Mouse (Mus musculus): ENCODE measurements around the gene Dbr1. TPM values are rescaled to one million over a fixed set of nuclear protein-coding genes. Genes with fewer than 3 reads are reported as not detected.
A peak's percentile ranks its signal among the peaks of the same experiment; 100 is the strongest.

Dbr1 gene
- total and polyA plus RNA-seq, 2 experiments from 2014 or later = 11.3 to 11.6 TPM

DNA sequence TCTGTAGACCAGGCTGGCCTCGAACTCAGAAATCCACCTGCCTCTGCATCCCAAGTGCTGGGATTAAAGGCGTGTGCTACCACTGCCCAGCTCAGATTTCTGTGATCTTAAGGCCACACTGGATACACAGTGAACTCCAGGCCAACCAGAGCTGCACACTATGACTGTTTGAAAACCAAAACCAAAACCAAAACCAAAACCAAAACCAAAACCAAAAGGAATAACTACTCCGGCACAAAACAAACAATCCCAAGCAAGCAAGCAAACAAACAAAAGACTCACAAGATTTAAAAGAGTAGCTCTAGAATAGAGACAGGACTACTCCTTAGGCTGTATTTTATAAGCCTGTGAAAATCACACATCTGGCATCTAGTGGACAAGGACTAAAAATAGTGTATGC, 15.2 kb upstream of the Dbr1 start:
- 0 out of 2 replicates have a peak, but pooled peaks cover 4% of the 10 kb centered on the region for H3K4me1 ChIP-seq (ENCODE audit: control insufficient read depth, insufficient read depth)
- H3K9me3 ChIP-seq (replicated peaks; ENCODE audit: control insufficient read depth, low read length) = no peaks in the 10 kb centered on the region
- no peaks in the 10 kb centered on the region for H3K27me3 ChIP-seq (ENCODE audit: control insufficient read depth, insufficient read depth, low read length)
- H3K4me2 ChIP-seq (ENCODE audit: low read depth, low read length) = no peak overlapping the region
- H3K9ac ChIP-seq (replicated peaks; ENCODE audit: low read depth, low read length) = no peak overlapping the region
- DNase-seq (ENCODE audit: low spot score) (no peak), ATAC-seq (ENCODE audit: insufficient read depth, low read depth) (no peak)
- TF ChIP-seq CTCF (IDR thresholded peaks at IDR 0.05; ENCODE audit: low read depth) (no peak), EP300 (IDR thresholded peaks at IDR 0.05; ENCODE audit: low read depth) (no peak)
- 89% methylated on average over 3 of the region's 3 CpGs for WGBS
- H3K27ac ChIP-seq (ENCODE audit: low read depth) = no peak overlapping the region
- no peak overlapping the region for H3K4me3 ChIP-seq (ENCODE audit: low read depth, low read length)
- no peaks in the 10 kb centered on the region for H3K36me3 ChIP-seq (replicated peaks; ENCODE audit: control insufficient read depth, insufficient read depth, low read length)

DNA sequence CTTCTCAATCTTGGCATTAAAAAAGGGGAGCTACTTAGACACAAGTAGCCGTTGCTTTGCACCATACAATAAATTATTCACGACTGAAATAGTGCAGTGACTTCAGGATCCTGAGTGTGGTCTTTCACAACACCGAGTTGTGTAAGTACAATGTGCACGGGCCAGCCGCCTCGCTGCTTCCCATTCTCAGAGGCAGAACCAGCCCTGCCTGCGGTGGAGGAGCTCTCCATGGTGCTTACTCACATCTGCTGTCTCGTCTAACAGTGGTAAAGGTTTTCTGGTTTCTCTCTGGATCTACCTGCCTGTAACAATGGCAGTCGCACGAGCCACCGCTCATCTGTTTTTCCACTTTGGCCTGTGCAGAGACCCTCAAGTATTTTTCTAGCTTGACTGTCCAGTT, 11.9 kb upstream of the Dbr1 start:
- Histone ChIP-seq H3K4me1 (ENCODE audit: control insufficient read depth, insufficient read depth) (peaks cover 17% of the 10 kb centered on the region), H3K4me3 (ENCODE audit: low read depth, low read length) (no peak overlapping the region), H3K36me3 (replicated peaks; ENCODE audit: control insufficient read depth, insufficient read depth, low read length) (no peaks in the 10 kb centered on the region), H3K9ac (replicated peaks; ENCODE audit: low read depth, low read length) (no peak overlapping the region), H3K27ac (ENCODE audit: low read depth) (no peak overlapping the region), H3K9me3 (replicated peaks; ENCODE audit: control insufficient read depth, low read length) (no peaks in the 10 kb centered on the region), H3K4me2 (ENCODE audit: low read depth, low read length) (no peak overlapping the region), H3K27me3 (ENCODE audit: control insufficient read depth, insufficient read depth, low read length) (no peaks in the 10 kb centered on the region)
- ATAC-seq (ENCODE audit: insufficient read depth, low read depth) (no peak), DNase-seq (ENCODE audit: low spot score) (peak; percentile 48)
- TF ChIP-seq CTCF (IDR thresholded peaks at IDR 0.05; ENCODE audit: low read depth) (no peak), EP300 (IDR thresholded peaks at IDR 0.05; ENCODE audit: low read depth) (no peak)
- WGBS = 11% methylated on average over 11 of the region's 11 CpGs

DNA sequence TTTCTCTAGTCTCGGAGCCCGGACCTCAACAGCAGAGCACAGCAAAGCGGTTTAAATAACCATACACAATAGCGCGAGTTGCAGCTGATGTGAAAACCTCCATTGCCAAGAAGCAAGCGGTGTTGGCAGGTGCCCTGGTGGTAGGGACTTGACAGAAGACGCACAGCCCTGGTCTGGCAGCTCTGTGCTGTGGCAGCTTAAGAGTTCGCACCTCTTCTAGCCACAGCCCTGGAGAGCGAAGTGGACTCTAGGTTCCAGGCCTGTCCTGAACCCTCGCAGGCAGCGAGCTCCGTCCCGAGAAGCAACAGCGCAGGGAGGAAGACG, 7.6 kb upstream of the Dbr1 start:
- H3K27ac ChIP-seq (ENCODE audit: low read depth) = peak overlapping the region; percentile 99
- ATAC-seq (ENCODE audit: insufficient read depth, low read depth) = no peak
- under 1% methylated on average over 15 of the region's 15 CpGs for WGBS

DNA sequence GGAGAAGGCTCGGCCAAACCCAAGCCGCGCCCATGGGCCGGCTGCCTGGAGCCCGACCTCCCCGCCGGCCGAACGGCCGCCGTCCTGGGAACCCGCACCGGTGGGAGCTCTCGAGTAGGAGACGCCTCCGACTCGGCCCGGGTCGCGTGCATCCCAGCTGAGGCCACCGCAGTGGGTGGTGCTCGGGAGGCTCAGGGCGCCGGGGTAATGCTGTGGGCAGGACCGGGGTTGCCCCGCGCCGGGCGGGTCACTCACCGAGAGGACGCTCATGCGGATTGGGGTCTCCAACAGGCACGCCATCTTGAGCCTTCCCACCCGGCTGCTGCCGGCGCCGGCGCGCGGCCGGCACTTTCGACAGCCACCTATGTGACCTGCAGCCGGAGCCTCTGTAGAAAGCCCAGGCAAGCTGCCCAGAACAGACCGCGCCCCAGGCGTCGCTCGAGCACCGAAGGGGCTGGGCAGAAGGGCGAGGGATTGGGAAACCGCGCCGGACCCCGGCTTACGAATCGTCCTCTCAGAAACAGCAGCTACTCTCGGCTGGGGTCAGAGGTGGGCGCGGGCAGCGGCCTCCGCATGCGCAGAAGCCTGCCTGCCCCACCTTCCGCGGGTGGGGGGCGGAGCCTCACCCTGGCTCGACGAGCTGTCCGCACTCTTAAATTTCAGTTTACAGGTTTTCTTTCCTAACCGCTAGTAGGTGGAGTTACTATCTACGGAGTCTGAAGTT, 7.1 kb upstream of the Dbr1 start, which contains the start of gene Armc8:
TSS of gene Armc8 (minus strand) at position 553 of the 724 bp plus-strand sequence.
- Histone ChIP-seq H3K4me1 (ENCODE audit: control insufficient read depth, insufficient read depth) (peaks cover 17% of the 10 kb centered on the region), H3K9me3 (replicated peaks; ENCODE audit: control insufficient read depth, low read length) (no peaks in the 10 kb centered on the region), H3K4me3 (ENCODE audit: low read depth, low read length) (peak within 1 kb of the TSS; percentile 95), H3K36me3 (replicated peaks; ENCODE audit: control insufficient read depth, insufficient read depth, low read length) (no peaks in the 10 kb centered on the region), H3K27ac (ENCODE audit: low read depth) (peak within 1 kb of the TSS; percentile 99), H3K9ac (replicated peaks; ENCODE audit: low read depth, low read length) (peak within 1 kb of the TSS; percentile 92), H3K4me2 (ENCODE audit: low read depth, low read length) (peak within 1 kb of the TSS; percentile 96), H3K27me3 (ENCODE audit: control insufficient read depth, insufficient read depth, low read length) (no peaks in the 10 kb centered on the region)
- peak; percentile 85 for DNase-seq (ENCODE audit: low spot score)
- TF ChIP-seq CTCF (IDR thresholded peaks at IDR 0.05; ENCODE audit: low read depth) = no peak
- peak; percentile 75; the same call in 1 of the 2 replicates for TF ChIP-seq EP300 (IDR thresholded peaks at IDR 0.05; ENCODE audit: low read depth)
- WGBS = under 1% methylated on average over 63 of the region's 70 CpGs
- peak; percentile 98 for ATAC-seq (ENCODE audit: insufficient read depth, low read depth)

More for the DNA sequence above, 7.6 kb upstream of the Dbr1 start:
- H3K4me3 ChIP-seq (ENCODE audit: low read depth, low read length) = peak overlapping the region; percentile 95
- peak overlapping the region; percentile 92 for H3K9ac ChIP-seq (replicated peaks; ENCODE audit: low read depth, low read length)
- no peak for DNase-seq (ENCODE audit: low spot score)
- no peak for TF ChIP-seq CTCF (IDR thresholded peaks at IDR 0.05; ENCODE audit: low read depth)
- TF ChIP-seq EP300 (IDR thresholded peaks at IDR 0.05; ENCODE audit: low read depth) = no peak
- H3K9me3 ChIP-seq (replicated peaks; ENCODE audit: control insufficient read depth, low read length) = no peaks in the 10 kb centered on the region
- no peaks in the 10 kb centered on the region for H3K27me3 ChIP-seq (ENCODE audit: control insufficient read depth, insufficient read depth, low read length)
- H3K36me3 ChIP-seq (replicated peaks; ENCODE audit: control insufficient read depth, insufficient read depth, low read length) = no peaks in the 10 kb centered on the region
- H3K4me2 ChIP-seq (ENCODE audit: low read depth, low read length) = peak overlapping the region; percentile 96
- H3K4me1 ChIP-seq (ENCODE audit: control insufficient read depth, insufficient read depth) = peaks cover 17% of the 10 kb centered on the region

DNA sequence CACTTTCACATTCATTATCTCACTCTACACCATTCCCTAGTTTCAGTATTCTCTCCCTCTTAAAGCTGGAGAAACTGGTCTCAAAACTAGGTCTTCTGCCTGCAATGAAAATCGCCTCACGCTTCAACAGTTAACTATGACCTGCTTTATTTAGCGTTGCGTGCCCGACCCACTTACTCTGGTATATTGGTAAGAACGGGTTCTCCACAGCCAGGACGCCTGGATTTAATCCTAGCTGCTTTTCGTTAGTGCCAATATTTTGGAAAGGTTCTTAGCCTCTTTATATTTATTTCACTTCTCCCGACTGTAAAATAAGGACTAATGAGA, 6.6 kb upstream of the Dbr1 start:
- Histone ChIP-seq H3K4me1 (ENCODE audit: control insufficient read depth, insufficient read depth) (peaks cover 17% of the 10 kb centered on the region), H3K27ac (ENCODE audit: low read depth) (peak overlapping the region; percentile 99), H3K36me3 (replicated peaks; ENCODE audit: control insufficient read depth, insufficient read depth, low read length) (no peaks in the 10 kb centered on the region), H3K9me3 (replicated peaks; ENCODE audit: control insufficient read depth, low read length) (no peaks in the 10 kb centered on the region), H3K4me2 (ENCODE audit: low read depth, low read length) (peak overlapping the region; percentile 96), H3K27me3 (ENCODE audit: control insufficient read depth, insufficient read depth, low read length) (no peaks in the 10 kb centered on the region), H3K9ac (replicated peaks; ENCODE audit: low read depth, low read length) (peak overlapping the region; percentile 92), H3K4me3 (ENCODE audit: low read depth, low read length) (peak overlapping the region; percentile 95)
- no peak for DNase-seq (ENCODE audit: low spot score)
- ATAC-seq (ENCODE audit: insufficient read depth, low read depth) = peak; percentile 50
- 1% methylated on average over 9 of the region's 9 CpGs for WGBS
- no peak for TF ChIP-seq CTCF (IDR thresholded peaks at IDR 0.05; ENCODE audit: low read depth)
- TF ChIP-seq EP300 (IDR thresholded peaks at IDR 0.05; ENCODE audit: low read depth) = no peak

DNA sequence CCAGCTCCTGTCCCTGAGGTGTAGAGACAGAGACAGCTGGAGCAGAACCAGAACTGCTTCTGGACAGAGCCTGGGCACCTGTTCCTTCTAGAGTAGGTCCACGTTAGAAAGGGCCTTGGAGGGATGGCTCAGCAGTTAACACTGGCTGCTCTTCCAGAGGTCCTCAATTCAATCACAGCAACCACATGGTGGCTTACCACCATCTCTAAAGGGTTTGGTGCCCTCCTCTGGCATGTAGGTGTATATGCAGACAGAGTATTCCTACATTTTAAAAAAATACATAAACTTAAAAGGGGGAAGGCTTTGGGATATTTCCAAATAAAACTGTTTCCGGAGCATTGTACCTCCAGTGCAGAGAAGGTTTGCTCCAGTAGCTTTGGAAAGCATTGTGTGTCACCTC, 5.1 kb downstream of the Dbr1 start:
- no peak overlapping the region for H3K9ac ChIP-seq (replicated peaks; ENCODE audit: low read depth, low read length)
- H3K36me3 ChIP-seq (replicated peaks; ENCODE audit: control insufficient read depth, insufficient read depth, low read length) = peaks cover 44% of the 10 kb centered on the region
- H3K4me2 ChIP-seq (ENCODE audit: low read depth, low read length) = no peak overlapping the region
- ATAC-seq (ENCODE audit: insufficient read depth, low read depth) = peak; percentile 59
- H3K4me1 ChIP-seq (ENCODE audit: control insufficient read depth, insufficient read depth) = no peaks in the 10 kb centered on the region
- H3K9me3 ChIP-seq (replicated peaks; ENCODE audit: control insufficient read depth, low read length) = no peaks in the 10 kb centered on the region
- no peak overlapping the region for H3K4me3 ChIP-seq (ENCODE audit: low read depth, low read length)
- no peak overlapping the region for H3K27ac ChIP-seq (ENCODE audit: low read depth)
- TF ChIP-seq CTCF (IDR thresholded peaks at IDR 0.05; ENCODE audit: low read depth) (peak; percentile 77), EP300 (IDR thresholded peaks at IDR 0.05; ENCODE audit: low read depth) (no peak)
- 38% methylated on average over 2 of the region's 2 CpGs for WGBS
- H3K27me3 ChIP-seq (ENCODE audit: control insufficient read depth, insufficient read depth, low read length) = no peaks in the 10 kb centered on the region
- DNase-seq (ENCODE audit: low spot score) = peak; percentile 68

All from heart, postnatal 0 days (tissue).